8 mouse cellular contexts compared by ENCODE assay signal in genomic region chr8:84711933-84712758, GRCm38 (mm10). TPM values are rescaled to one million over a fixed set of nuclear protein-coding genes. Genes with fewer than 3 reads are reported as not detected.
A peak's percentile ranks its signal among the peaks of the same experiment; 100 is the strongest.
DNase-seq lines count a peak whose midpoint lies in the region; ATAC-seq and TF ChIP-seq lines count a peak whose summit lies in the region.

No protein-coding gene starts in this region.

- H3K9me3 ChIP-seq in G1E (replicated peaks), result no peaks in the 10 kb centered on the region
- no peaks in the 10 kb centered on the region for H3K9me3 ChIP-seq in hindbrain, embryonic 16.5 days (ENCODE audit: control insufficient read depth, low read length)

- H3K4me2 ChIP-seq in hindbrain, embryonic 16.5 days (ENCODE audit: low read length), result no peak overlapping the region

- peak overlapping the region; percentile 68; the same call in 1 of the 2 replicates for H3K4me3 ChIP-seq in G1E (ENCODE audit: low read depth, low read length)
- no peak overlapping the region for H3K4me3 ChIP-seq in hindbrain, embryonic 16.5 days (ENCODE audit: low read length)

- H3K9ac ChIP-seq in hindbrain, embryonic 16.5 days (ENCODE audit: low read depth, low read length), result 0 out of 2 replicates have a peak overlapping the region, but pooled peaks have one; percentile 40

- no peak for ATAC-seq in G1E (ENCODE audit: extremely low read depth, insufficient number of reproducible peaks, low FRiP score, poor library complexity, severe bottlenecking)
- peak; percentile 85 for ATAC-seq in hindbrain, embryonic 16.5 days

- TF ChIP-seq CTCF in G1E (IDR thresholded peaks at IDR 0.05; ENCODE audit: low read depth, low read length), result no peak

- 13% methylated on average over 11 of the region's 11 CpGs for WGBS in hindbrain, embryonic 16.5 days

- DNase-seq in cerebellum, postnatal 10 days, result peak; percentile 79 to 90
- no peak for DNase-seq in cerebellum, postnatal 36 days
- DNase-seq in G1E (ENCODE audit: low spot score), result no peak
- peak; percentile 93 for DNase-seq in forelimb bud, embryonic 11.5 days (ENCODE audit: low read depth, low spot score)
- peak; percentile 91 for DNase-seq in mesoderm, embryonic 11.5 days (ENCODE audit: low read depth, low spot score)
- DNase-seq in urinary bladder, postnatal 25 days (ENCODE audit: low spot score), result no peak
- no peak for DNase-seq in T-cell, adult 2 months (ENCODE audit: low spot score)

- H3K27me3 ChIP-seq in G1E (ENCODE audit: insufficient read depth, low read length), result no peaks in the 10 kb centered on the region
- peaks cover 7% of the 10 kb centered on the region; the same call in 1 of the 2 replicates for H3K27me3 ChIP-seq in hindbrain, embryonic 16.5 days (replicated peaks; ENCODE audit: control insufficient read depth, insufficient read depth, low read length)

- peak overlapping the region; percentile 73 for H3K27ac ChIP-seq in hindbrain, embryonic 16.5 days (ENCODE audit: low read depth, low read length)

- H3K4me1 ChIP-seq in G1E (ENCODE audit: insufficient read depth, low read depth, low read length), result peaks cover 73% of the 10 kb centered on the region
- peaks cover 46% of the 10 kb centered on the region for H3K4me1 ChIP-seq in hindbrain, embryonic 16.5 days (ENCODE audit: control insufficient read depth, insufficient read depth, low read depth, low read length)

- peaks cover 55% of the 10 kb centered on the region for H3K36me3 ChIP-seq in G1E (replicated peaks)
- no peaks in the 10 kb centered on the region for H3K36me3 ChIP-seq in hindbrain, embryonic 16.5 days (ENCODE audit: control insufficient read depth, insufficient read depth, low read length)

RNA-seq across cellular contexts. Expression of gene G430095P16Rik, which starts 10.7 kb away (rescaled TPM):
- total RNA-seq in G1E (2014; fragmentation: Nextera tagmentation), result 39.9 and 54.3 TPM in 2 replicates
- 11.0 and 11.3 TPM in 2 replicates for total RNA-seq in G1E (2017)
- 35.2 and 42.7 TPM in 2 replicates for polyA plus RNA-seq in G1E (2012)
- 0.82 and 0.89 TPM in 2 replicates for polyA plus RNA-seq in hindbrain, embryonic 16.5 days (2015; fragmentation: Nextera tagmentation; extraction: Ambion mirVana)

RNA-seq across cellular contexts. Expression of gene Lyl1, which starts 10.9 kb away (rescaled TPM):
- 136 and 138 TPM in 2 replicates for total RNA-seq in G1E (2014; fragmentation: Nextera tagmentation)
- 81.2 and 95.6 TPM in 2 replicates for total RNA-seq in G1E (2017)
- 550 and 561 TPM in 2 replicates for polyA plus RNA-seq in G1E (2012)
- polyA plus RNA-seq in hindbrain, embryonic 16.5 days (2015; fragmentation: Nextera tagmentation; extraction: Ambion mirVana), result 2.6 and 3.2 TPM in 2 replicates

RNA-seq across cellular contexts. Expression of gene Nacc1, which starts 24.5 kb away (rescaled TPM):
- total RNA-seq in G1E (2014; fragmentation: Nextera tagmentation), result 120 and 125 TPM in 2 replicates
- total RNA-seq in G1E (2017), result 48.1 and 54.5 TPM in 2 replicates
- 207 and 224 TPM in 2 replicates for polyA plus RNA-seq in G1E (2012)
- polyA plus RNA-seq in hindbrain, embryonic 16.5 days (2015; fragmentation: Nextera tagmentation; extraction: Ambion mirVana), result 12.4 and 15.5 TPM in 2 replicates

RNA-seq across cellular contexts. Expression of gene Trmt1, which starts 26.0 kb away (rescaled TPM):
- 63.3 and 64.9 TPM in 2 replicates for total RNA-seq in G1E (2014; fragmentation: Nextera tagmentation)
- 68.2 and 96.4 TPM in 2 replicates for total RNA-seq in G1E (2017)
- 244 and 260 TPM in 2 replicates for polyA plus RNA-seq in G1E (2012)
- 66.8 and 71.2 TPM in 2 replicates for polyA plus RNA-seq in hindbrain, embryonic 16.5 days (2015; fragmentation: Nextera tagmentation; extraction: Ambion mirVana)

RNA-seq across cellular contexts. Expression of gene Ier2, which starts 49.5 kb away (rescaled TPM):
- 60.5 and 64.9 TPM in 2 replicates for total RNA-seq in G1E (2014; fragmentation: Nextera tagmentation)
- 43.1 and 48.5 TPM in 2 replicates for total RNA-seq in G1E (2017)
- 112 and 119 TPM in 2 replicates for polyA plus RNA-seq in G1E (2012)
- 18.2 and 19.6 TPM in 2 replicates for polyA plus RNA-seq in hindbrain, embryonic 16.5 days (2015; fragmentation: Nextera tagmentation; extraction: Ambion mirVana)

Comparison
In these comparisons a context has a peak if more than half of its experiments do, and no peak if none do; other contexts are left out.
1. DNase-seq: peak in cerebellum, postnatal 10 days (2 of 2), forelimb bud, embryonic 11.5 days (single experiment) and mesoderm, embryonic 11.5 days (single experiment); none in cerebellum, postnatal 36 days (0 of 2), G1E (single experiment), urinary bladder, postnatal 25 days (single experiment) and T-cell, adult 2 months (single experiment).
2. RNA of gene G430095P16Rik, which starts 10.7 kb away (polyA plus RNA-seq): 35.2 to 42.7 TPM in G1E; 0.82 to 0.89 TPM in hindbrain, embryonic 16.5 days; every median in the first group is over 10 times any median in the second.
3. RNA of gene Lyl1, which starts 10.9 kb away (polyA plus RNA-seq): 550 to 561 TPM in G1E; 2.6 to 3.2 TPM in hindbrain, embryonic 16.5 days; every median in the first group is over 100 times any median in the second.
4. RNA of gene Nacc1, which starts 24.5 kb away (polyA plus RNA-seq): 207 to 224 TPM in G1E; 12.4 to 15.5 TPM in hindbrain, embryonic 16.5 days; every median in the first group is over 10 times any median in the second.